Mouse (Mus musculus) layer of hippocampus, adult 6 months (tissue): ENCODE measurements around the gene Zfp873. TPM values are rescaled to one million over a fixed set of nuclear protein-coding genes. Genes with fewer than 3 reads are reported as not detected.

Source experiments
- long read RNA-seq, 2 experiments: library from polyadenylated mRNA; unstranded; transcript quantifications; one replicate each; pipeline ENCODE4 v2.0.0; 2019 to 2020
- polyA plus RNA-seq: library from polyadenylated mRNA; unstranded; fragments of <200 nt; fragmentation: Nextera tagmentation; gene quantifications from 2 replicates; pipeline ENCODE4 v1.2.3, GENCODE M21; 2021

Zfp873 gene
- polyA plus RNA-seq: 3.1 and 4.9 TPM in 2 replicates
- long read RNA-seq, experiment 1, partial matches to known transcripts: 1 of 10 reads
- long read RNA-seq, experiment 1, other reads (novel, unspliced or antisense): 5 of 10 reads
- long read RNA-seq, experiment 2, transcript Zfp873-204 (4 exons, 2,360 nt): major isoform, 13 of 25 reads
- long read RNA-seq, experiment 2, partial matches to known transcripts: 0 of 25 reads
- long read RNA-seq, experiment 2, other reads (novel, unspliced or antisense): 8 of 25 reads

GRCm38 (mm10) chr10:82047597-82048459 lies at the start of gene Zfp873:
Gene Zfp873 (plus strand): TSS chr10:82048123.

GRCm38 (mm10) chr10:82082728-82083621 lies 35.1 kb downstream of the Zfp873 start, which contains the start of gene BC024063:
Gene BC024063 (plus strand): TSS chr10:82083353.

Other genes starting within 250 kb of the Zfp873 start
- 0.65 and 0.90 TPM in 2 replicates for gene Gm4767, start 235.9 kb upstream of the Zfp873 start, polyA plus RNA-seq
- 3.1 TPM in 2 replicates for gene Gm32687, start 184.2 kb upstream of the Zfp873 start, polyA plus RNA-seq
- gene Zfp781, start 117.6 kb upstream of the Zfp873 start, polyA plus RNA-seq: 0.84 and 2.0 TPM in 2 replicates
- gene BC024063, start 35.2 kb downstream of the Zfp873 start, polyA plus RNA-seq: 1.2 and 1.8 TPM in 2 replicates
- gene AU041133, start 79.9 kb downstream of the Zfp873 start, polyA plus RNA-seq: 3.5 and 4.0 TPM in 2 replicates
- 16.4 and 17.6 TPM in 2 replicates for gene Zfp938, start 193.2 kb downstream of the Zfp873 start, polyA plus RNA-seq